Mouse (Mus musculus): ENCODE measurements around the gene A4gnt.
"Not testable (repeated sequence)": the region's sequence is repeated elsewhere in the genome, so short reads cannot be mapped to it uniquely, and the experiment has no call there.

Gene A4gnt

DNA sequence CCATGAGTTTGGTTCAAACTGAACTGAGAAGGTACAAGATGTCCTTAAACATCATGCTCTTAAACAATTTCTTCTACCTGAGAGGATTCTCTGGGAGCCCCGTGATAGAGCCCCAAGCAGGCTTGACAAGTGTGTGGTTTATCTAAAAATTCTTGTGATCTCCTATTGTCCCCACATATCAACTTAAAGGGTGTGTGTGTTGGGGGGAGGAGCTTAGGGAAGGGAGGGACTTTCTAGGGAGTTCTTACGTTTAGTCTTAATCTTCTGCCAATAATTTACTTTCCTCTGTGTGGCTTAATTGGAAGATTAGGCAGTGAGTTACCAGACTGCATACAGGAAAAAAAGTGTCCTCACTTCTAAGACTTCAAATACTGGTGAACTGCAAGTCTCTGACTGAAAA lies at the start of gene A4gnt:
A4gnt (plus strand) TSS at position 301 of the 400 bp plus-strand sequence.
- DNase-seq (ENCODE audit: low spot score in 2 of 2) = no peak

DNA sequence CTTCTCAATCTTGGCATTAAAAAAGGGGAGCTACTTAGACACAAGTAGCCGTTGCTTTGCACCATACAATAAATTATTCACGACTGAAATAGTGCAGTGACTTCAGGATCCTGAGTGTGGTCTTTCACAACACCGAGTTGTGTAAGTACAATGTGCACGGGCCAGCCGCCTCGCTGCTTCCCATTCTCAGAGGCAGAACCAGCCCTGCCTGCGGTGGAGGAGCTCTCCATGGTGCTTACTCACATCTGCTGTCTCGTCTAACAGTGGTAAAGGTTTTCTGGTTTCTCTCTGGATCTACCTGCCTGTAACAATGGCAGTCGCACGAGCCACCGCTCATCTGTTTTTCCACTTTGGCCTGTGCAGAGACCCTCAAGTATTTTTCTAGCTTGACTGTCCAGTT lies 48.6 kb upstream of the A4gnt start:
- DNase-seq (ENCODE audit: low spot score in 2 of 2) = no peak

DNA sequence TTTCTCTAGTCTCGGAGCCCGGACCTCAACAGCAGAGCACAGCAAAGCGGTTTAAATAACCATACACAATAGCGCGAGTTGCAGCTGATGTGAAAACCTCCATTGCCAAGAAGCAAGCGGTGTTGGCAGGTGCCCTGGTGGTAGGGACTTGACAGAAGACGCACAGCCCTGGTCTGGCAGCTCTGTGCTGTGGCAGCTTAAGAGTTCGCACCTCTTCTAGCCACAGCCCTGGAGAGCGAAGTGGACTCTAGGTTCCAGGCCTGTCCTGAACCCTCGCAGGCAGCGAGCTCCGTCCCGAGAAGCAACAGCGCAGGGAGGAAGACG lies 44.3 kb upstream of the A4gnt start:
- no peak for DNase-seq (ENCODE audit: low spot score in 2 of 2)

DNA sequence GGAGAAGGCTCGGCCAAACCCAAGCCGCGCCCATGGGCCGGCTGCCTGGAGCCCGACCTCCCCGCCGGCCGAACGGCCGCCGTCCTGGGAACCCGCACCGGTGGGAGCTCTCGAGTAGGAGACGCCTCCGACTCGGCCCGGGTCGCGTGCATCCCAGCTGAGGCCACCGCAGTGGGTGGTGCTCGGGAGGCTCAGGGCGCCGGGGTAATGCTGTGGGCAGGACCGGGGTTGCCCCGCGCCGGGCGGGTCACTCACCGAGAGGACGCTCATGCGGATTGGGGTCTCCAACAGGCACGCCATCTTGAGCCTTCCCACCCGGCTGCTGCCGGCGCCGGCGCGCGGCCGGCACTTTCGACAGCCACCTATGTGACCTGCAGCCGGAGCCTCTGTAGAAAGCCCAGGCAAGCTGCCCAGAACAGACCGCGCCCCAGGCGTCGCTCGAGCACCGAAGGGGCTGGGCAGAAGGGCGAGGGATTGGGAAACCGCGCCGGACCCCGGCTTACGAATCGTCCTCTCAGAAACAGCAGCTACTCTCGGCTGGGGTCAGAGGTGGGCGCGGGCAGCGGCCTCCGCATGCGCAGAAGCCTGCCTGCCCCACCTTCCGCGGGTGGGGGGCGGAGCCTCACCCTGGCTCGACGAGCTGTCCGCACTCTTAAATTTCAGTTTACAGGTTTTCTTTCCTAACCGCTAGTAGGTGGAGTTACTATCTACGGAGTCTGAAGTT lies 43.8 kb upstream of the A4gnt start, which contains the start of gene Armc8:
Armc8 (minus strand) TSS at position 553 of the 724 bp plus-strand sequence.
- DNase-seq (ENCODE audit: low spot score in 2 of 2) = peak; percentile 83 to 85

DNA sequence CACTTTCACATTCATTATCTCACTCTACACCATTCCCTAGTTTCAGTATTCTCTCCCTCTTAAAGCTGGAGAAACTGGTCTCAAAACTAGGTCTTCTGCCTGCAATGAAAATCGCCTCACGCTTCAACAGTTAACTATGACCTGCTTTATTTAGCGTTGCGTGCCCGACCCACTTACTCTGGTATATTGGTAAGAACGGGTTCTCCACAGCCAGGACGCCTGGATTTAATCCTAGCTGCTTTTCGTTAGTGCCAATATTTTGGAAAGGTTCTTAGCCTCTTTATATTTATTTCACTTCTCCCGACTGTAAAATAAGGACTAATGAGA lies 43.3 kb upstream of the A4gnt start:
- no peak for DNase-seq (ENCODE audit: low spot score in 2 of 2)

DNA sequence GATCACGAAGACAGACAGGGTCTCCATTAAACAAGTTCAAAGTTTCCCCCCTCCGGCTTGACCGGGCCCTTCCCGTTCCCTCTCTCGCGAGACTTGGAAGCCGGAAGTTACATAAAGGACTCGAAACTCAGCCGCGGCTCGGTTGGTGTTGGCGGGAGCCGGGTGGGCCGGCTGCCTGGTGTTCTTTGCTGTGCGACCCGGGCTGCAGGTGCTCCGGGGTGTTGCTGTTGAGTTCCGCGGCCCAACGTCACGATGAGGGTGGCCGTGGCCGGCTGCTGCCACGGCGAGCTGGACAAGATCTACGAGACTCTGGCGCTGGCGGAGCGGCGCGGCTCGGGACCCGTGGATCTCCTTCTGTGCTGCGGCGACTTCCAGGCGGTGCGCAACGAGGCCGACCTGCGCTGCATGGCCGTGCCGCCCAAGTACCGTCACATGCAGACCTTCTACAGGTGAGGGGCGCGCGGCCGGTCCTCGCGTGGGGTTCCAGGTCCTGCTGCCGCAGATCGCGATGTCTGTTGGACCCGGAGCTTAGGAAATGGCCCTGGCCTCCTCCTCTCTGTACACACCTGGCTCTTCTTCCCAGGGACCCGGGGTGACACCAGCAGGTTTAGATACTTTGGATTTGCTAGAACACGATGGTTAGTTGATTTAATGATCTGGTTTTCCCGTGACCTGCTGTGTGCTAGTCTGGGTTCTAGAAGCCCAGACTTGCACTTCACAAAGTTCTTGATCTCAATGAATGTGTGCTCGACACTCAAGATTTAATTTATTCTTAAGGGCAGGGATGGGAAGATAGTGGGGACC lies 36.4 kb upstream of the A4gnt start, which contains the start of gene Dbr1:
Dbr1 (plus strand) TSS at position 123 of the 804 bp plus-strand sequence.
- DNase-seq (ENCODE audit: low spot score in 2 of 2) = peak; percentile 82 to 90

DNA sequence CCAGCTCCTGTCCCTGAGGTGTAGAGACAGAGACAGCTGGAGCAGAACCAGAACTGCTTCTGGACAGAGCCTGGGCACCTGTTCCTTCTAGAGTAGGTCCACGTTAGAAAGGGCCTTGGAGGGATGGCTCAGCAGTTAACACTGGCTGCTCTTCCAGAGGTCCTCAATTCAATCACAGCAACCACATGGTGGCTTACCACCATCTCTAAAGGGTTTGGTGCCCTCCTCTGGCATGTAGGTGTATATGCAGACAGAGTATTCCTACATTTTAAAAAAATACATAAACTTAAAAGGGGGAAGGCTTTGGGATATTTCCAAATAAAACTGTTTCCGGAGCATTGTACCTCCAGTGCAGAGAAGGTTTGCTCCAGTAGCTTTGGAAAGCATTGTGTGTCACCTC lies 31.6 kb upstream of the A4gnt start:
- DNase-seq (ENCODE audit: low spot score in 2 of 2) = no peak

DNA sequence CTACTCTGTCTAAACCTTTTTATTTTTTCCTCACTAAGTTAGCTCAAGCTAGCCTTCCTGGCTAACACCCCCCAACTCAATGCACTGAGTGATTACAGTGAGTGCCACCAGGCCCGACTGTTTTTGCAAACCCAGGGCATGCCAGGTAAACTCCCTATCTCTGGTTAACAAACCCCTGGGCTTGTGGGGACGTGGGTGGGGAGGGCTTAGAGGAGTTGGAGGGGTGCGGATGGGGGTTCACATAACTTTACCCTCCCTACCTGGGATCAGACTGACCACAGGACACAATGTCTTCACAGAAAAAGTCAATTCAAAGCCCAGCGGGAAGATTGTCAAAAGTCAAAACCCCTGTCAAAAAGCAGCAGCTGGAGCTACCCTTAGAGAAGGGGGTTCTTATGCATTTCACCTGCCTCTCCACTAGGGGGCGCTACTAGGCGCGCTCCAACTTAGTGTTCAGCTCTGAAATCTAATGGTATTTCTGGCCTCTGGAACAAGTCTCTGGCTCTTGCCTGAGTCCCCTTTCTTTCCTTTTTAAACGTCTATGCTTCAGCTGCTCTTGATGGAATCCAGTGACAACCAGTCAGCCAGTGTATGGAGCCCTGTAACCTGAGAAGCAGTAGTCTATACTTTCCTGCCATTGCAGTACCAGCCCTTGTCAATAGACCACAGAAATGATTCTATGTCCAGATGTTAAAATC lies 24.6 kb upstream of the A4gnt start:
- DNase-seq (ENCODE audit: low spot score in 2 of 2) = peak in 1 of 2 experiments; percentile 33

DNA sequence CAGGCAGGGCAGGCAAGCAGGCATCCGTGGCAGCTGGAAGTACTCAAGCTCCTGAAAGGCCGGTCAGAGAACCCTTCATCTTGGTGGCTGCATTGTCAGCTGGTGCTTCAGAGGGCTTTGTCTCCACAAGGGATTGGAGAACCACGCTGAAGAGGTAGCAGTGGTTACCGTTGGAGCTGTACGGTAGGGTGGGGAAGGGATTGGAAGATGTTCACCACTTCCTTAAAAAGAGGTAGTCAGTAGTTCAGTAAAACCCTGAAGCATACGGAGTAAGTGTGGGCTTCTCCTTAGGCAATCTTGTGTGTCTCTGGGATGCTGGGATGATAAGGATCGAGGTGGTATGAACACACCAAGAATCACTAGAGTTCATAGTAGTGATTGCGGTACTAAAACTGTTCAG lies 21.2 kb upstream of the A4gnt start:
- no peak for DNase-seq (ENCODE audit: low spot score in 2 of 2)

DNA sequence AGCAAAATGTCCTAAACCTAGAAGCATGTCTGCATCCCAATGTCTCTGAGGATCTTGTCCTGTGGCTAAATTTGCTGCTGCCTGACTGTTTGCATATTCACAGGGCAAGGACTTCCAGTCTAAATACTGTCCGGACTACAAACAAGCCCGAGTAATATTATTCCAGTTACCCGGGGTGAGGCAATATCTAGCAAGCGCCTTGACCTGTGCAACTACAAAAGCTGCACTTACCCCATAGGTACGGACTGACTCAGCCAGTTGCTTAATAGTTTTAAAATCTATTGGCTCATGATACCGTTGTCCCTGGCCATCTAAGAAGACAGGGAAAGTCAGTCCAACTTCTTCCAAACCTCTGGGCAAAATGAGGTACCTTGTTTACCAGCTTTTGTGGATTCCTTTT lies 13.2 kb upstream of the A4gnt start:
- DNase-seq (ENCODE audit: low spot score in 2 of 2) = not testable (repeated sequence)

DNA sequence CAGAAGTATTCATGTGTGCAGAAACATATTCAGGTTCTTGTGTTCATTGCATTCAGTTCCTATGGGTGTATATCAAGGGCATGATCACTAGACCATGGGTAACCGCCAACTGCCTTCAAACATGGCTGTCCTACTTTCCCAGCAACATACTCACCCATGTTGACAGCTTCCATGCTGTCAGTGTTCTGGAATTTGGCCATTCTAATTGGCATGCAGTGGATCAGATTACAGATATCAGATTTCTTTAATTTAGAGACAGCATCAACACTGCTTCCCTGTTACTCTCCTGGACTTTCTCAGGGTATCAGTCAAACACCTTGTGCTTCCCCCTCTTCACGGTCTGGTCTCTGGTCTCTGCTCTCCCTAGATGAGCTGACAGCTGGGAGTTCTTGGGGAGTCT lies 8.7 kb upstream of the A4gnt start:
- no peak for DNase-seq (ENCODE audit: low spot score in 2 of 2)

DNA sequence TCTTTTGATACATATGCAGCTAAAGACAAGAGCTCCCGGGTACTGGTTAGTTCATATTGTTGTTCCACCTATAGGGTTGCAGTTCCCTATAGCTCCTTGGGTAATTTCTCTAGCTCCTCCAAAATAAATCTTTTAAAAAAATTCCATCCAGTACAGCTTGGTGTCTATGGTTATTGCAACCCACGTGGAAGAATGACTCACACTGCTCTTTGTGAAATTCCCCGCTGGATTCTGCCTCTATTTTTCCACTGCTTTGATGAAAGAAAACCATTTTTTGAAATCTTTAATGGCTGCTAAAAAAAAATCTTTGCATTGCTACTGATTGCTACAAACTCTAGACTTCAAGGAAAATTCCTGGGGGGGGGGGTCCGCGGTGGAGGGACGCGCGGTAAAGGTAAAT lies 7.4 kb downstream of the A4gnt start:
- DNase-seq (ENCODE audit: low spot score in 2 of 2) = no peak

DNA sequence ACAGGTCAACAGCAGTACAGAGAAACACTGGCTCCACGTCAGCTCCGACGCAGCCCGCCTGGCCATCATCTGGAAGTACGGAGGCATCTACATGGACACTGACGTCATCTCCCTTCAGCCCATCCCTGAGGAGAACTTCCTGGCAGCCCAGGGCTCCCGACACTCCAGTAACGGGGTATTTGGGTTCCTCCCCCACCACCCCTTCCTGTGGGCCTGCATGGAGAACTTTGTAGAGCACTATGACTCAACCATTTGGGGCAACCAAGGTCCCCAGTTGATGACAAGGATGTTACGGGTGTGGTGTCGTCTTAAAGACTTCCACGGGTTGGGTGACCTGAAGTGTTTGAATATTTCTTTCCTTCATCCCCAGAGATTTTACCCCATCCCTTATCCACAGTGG lies 7.9 kb downstream of the A4gnt start:
- DNase-seq (ENCODE audit: low spot score in 2 of 2) = no peak

DNA sequence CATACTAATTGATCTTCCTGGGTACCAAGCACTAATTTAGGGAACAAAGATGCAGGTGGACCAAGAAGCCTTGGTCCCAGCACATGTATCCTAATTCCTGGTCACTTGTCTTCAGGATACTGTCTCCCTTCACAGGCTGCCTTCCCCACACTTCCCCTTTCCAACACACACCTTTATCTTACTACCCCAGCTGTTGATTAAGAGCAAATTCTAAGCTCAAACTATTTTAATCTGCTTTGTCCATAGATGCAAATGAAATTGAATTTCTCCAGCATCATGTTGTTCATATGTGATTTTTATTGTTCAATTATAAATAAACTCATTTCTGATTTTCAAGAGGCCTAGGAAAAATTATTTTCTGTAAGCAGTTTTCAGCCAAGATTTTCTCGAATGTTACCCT lies 9.7 kb downstream of the A4gnt start:
- DNase-seq (ENCODE audit: low spot score in 2 of 2) = no peak

DNA sequence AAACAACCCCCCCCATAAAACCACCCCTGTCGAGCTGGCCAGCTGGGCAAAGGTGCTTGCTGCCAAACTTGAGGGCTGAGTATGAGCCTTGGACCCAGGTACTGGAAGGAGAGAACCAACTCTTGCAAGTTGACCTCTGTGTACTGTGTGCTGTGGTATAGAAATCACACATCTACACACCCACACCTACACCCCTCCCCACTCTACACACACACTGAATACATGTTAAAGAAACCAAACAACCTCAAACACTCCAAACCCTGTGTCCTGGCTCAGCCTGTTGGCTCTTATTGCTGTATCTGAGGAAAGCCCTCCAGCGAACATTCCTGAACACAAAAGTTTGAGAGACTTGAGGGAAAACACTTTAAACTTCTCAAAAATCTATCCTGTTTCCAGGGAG lies 10.7 kb downstream of the A4gnt start:
- DNase-seq (ENCODE audit: low spot score in 2 of 2) = no peak

DNA sequence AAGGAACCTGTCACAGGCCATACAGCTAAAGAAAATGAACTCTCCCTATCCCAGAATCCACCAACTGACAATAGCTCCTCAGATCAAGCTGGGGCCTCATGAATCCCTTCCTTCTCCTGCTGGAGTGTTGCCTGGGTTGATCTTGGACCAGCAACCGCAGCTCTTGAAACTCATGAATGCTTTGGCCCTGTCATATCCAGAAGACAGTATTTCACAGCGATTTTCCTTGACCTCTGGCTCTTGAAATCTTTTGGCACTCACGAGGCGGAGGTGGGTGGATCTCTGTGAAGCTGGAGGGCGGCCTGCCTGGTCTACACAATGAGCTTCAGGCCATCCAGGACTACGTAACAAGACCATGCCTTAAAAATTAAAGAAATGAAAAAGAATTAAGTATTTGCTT lies 11.8 kb downstream of the A4gnt start:
- no peak for DNase-seq (ENCODE audit: low spot score in 2 of 2)

DNA sequence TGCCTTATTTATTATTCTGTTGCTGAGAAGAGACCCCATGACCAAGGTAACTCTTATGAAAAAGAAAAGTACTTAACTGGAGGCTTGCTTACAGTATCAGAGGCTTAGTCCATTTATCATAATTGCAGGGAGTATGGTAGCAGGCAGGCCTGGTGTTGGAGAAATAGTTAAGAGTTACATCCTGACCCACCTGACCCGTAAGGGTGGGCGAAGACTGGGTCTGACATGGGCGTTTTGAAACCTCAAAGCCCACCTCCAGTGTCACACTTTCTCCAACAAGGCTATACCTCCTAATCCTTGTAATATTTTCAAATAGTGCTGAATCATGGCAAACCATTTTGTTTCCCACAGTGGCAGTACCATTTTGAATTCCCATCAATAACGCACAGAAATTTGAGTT lies 16.3 kb downstream of the A4gnt start:
- DNase-seq (ENCODE audit: low spot score in 2 of 2) = no peak

DNA sequence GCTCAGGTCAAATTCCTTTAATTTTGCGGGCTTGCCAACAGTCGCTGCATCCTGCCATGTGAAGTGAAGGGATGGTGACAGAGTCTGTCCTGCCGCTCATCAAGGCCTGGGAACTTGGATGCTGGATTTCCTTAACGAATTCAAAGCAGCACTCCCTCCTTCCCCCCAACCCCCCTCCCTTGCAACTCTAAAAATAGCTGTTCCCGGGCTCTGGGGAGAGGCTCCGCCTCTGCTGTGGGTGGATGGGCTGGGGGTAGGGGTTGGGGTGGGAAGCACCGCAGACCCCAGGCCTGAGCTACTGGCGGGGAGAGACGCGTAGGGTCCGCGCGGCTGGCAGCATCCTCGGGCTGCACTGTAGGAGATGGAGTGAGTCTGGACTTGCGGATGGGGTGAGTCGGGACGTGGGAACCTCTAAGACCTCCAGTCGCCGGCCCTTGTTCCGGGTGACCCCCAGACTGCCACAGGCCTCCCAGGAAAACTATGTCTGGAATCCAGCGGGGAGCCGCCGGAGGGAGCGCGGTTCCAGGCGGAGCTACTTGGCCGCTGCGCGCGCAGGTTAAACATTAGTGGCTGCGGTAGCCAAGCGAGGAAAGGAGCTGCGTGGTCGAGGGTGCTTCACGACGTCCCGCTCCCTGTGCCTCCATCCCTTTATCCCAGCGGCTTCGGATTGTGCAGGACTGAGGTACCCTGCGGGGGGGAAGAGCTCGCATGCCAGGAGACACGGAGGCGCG lies 17.1 kb downstream of the A4gnt start, which contains the start of gene Dzip1l:
Dzip1l (plus strand) TSS at position 216 of the 731 bp plus-strand sequence.
- peak; percentile 56 to 62 for DNase-seq (ENCODE audit: low spot score in 2 of 2)

DNA sequence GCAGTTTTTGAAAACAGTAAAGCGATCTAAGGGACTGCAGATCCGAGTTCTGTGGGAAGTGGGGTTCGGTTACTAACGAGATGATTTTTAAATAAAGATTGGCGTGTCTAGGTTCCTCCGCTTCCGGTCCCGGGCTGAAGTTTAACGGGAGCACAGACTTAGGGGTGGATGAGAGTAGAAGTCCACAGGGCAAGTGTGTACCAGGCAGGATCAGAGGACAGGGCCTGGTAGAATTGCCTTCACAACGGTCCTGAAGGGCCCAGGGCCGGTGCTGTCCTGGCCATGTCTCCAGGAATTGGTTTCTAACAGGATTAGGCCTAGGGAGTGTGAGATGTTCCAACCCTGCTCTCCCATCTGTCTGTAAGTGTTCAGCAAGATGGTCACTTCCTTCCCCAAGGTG lies 17.8 kb downstream of the A4gnt start:
- DNase-seq (ENCODE audit: low spot score in 2 of 2) = no peak

DNA sequence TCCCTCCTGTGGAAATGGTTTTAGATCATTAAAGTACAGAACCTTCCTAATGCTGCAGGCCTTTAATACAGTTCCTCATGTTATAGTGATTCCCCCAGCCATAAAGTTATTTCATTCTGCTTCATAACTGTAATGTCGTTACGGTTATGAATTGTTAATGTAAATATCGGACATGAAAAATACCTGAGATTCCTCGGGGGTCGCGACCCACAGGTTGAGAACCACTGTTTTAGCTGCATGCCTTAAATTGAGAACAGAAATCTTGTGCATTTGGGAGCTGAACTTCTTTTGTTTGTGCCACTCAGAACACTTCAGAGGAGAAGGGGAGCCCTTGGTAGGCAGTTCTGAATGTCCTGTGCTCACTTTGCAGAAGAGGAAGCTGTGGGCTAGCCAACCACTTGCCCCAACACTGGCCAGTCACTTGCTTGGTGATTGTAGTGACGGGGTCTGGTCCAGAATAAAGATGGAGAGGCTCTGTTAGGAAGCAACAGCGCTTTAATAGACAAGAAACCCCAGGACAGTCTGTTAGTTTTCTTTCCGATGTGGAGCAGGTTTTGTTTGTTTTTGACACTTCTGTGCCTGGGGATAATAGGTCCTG lies 18.3 kb downstream of the A4gnt start:
- no peak for DNase-seq (ENCODE audit: low spot score in 2 of 2)

DNA sequence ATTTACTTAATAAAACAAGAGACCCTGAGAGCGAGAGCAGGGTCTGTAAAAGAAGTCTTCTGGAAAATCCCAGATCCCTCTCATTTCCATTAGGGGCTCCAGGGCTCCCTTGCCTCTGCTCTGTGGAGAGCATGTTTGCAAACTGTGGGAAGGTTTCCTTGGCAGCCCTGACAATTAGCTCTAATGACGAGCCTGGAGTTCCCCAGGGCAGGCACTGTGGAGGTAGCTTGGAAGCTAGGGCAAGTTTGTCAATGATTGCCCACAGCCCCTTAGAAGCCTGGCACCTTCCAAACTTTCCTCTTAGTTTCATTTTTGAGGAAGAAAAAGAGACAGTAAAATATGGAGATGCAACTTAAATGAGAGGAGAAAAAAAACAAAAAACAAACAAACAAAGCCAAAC lies 19.5 kb downstream of the A4gnt start:
- DNase-seq (ENCODE audit: low spot score in 2 of 2) = no peak

DNA sequence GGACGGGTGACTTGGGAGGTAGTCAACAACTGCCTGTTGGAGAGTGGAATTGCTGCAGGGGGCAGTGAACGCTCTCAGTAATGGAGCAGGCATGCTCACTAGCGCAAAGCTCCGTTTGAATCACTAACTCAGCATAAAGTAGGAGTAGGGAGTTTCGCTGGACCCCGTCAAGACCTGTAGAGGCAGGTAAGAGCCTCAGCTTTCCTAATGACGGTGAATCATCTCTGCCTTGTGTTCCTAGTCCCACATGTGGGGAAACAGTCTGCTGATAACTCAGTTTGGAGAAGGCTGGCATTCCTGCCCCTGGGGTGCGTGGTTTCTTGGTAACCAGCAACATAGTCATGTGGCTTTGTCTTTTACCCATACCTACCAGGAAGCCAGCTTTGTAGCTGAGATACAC lies 20.0 kb downstream of the A4gnt start:
- DNase-seq (ENCODE audit: low spot score in 2 of 2) = no peak

All from frontal cortex, postnatal 25 days (tissue).